Mouse (Mus musculus) olfactory bulb, adult 2 months (tissue): ENCODE data around the gene Zfp119a. TPM values are rescaled to one million over a fixed set of nuclear protein-coding genes. Genes with fewer than 3 reads are reported as not detected.
"Not testable (repeated sequence)": the region's sequence is repeated elsewhere in the genome, so short reads cannot be mapped to it uniquely, and the experiment has no call there.

Source experiments
- H3K27ac ChIP-seq: fragments of 200-500 bp; 2 replicates; pipeline ENCODE4 v1.5.1; 2012; ENCODE audit warnings: low read depth, low read length; ENCODE audit not compliant: insufficient read depth
- H3K4me1 ChIP-seq: fragments of 200-500 bp; 2 replicates; pipeline ENCODE4 v1.6.1; 2012; ENCODE audit warnings: low read length; ENCODE audit not compliant: control insufficient read depth, insufficient read depth
- H3K4me3 ChIP-seq: fragments of 200-500 bp; 2 replicates; pipeline ENCODE4 v1.5.1; 2012; ENCODE audit warnings: mild to moderate bottlenecking, low read depth, low read length, moderate library complexity; ENCODE audit not compliant: insufficient read depth
- CTCF ChIP-seq: fragments of 200-500 bp; IDR thresholded peaks from 2 replicates; pipeline ENCODE4 v1.5.1; 2012; ENCODE audit warnings: low read depth, mild to moderate bottlenecking, low read length, moderate library complexity; ENCODE audit not compliant: insufficient read depth
- POLR2A ChIP-seq: fragments of 200-500 bp; IDR thresholded peaks from 2 replicates; pipeline ENCODE4 v1.6.1; 2012; ENCODE audit warnings: mild to moderate bottlenecking, low read depth, low read length, moderate library complexity; ENCODE audit not compliant: insufficient read depth
- WGBS: fragments of 180-500 bp; shearing (Covaris S2); methylation state at CpG from one replicate; pipeline ENCODE4 v1.1.7; 2018; 5-methylcytosine and 5-hydroxymethylcytosine counted together
- polyA plus RNA-seq: library from polyadenylated mRNA; stranded (reverse); fragments of >200 nt; gene quantifications from 2 replicates; pipeline ENCODE4 v1.2.4, GENCODE M21; 2012; ENCODE audit warnings: low replicate concordance; ENCODE audit not compliant: missing spikeins, insufficient read depth, insufficient read length

Gene Zfp119a
- polyA plus RNA-seq = not detected in 2 replicates

DNA sequence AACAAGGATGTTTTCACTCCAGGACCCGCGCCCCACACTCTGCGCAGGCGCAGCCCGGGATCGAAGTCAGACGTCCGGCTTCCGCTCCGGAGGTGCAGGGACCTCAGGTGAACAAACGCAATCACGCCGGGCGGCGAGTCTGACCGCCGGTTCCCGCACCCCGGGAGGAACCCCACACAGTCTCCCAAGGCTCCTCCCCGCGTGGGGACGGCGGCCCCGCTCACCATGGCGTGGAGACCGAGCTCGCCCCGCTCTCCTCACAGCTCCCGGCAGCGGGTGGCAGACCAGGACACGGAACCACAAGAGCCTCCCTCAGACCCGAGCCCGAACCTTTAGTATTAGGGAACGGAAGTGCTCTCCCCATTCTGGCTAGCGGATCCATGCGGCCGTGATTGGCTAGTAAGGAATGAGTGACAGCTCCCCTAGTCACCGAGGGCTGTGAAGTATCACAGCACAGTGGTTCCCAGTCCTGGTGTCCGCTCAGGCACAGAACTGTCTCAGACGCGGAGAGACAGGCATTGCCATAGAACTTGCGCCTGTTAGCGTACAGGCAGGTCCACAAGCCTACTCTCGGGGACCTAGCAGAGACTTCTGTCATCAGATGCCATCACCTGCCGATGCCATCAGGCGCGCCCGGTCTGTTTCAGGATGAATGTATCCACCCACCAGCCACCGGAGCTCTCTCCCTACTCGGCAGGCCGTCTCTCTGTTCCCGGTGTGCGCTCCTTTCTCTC lies at the start of gene Zfp119a:
Gene Zfp119a, minus strand, starts transcription at position 295 of the 734 bp plus-strand sequence.
- Histone ChIP-seq H3K4me3 (peak within 1 kb of the TSS; percentile 68), H3K27ac (peak within 1 kb of the TSS; percentile 80)
- peak; percentile 66; the same call in 1 of the 2 replicates for TF ChIP-seq POLR2A
- not testable (repeated sequence) for H3K4me1 ChIP-seq
- under 1% methylated on average over 44 of the region's 53 CpGs for WGBS

DNA sequence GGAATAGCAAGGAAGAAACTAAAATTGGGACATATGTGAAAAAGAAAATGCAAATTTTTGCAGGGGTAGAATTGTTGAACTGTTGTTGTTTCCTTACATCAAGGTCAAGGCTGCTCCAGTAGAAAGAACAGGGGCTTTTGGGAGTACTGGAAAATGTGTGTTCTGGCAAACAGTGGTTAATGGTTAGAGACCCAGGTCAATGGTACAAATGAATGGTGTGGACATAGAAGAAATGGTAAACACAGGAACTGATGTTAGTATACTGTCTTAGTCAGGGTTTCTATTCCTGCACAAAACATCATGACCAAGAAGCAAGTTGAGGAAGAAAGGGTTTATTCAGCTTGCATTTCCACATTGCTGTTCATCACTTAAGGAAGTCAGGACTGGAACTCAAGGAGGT lies 27.9 kb upstream of the Zfp119a start:
- TF ChIP-seq CTCF (no peak), POLR2A (no peak)
- H3K4me1 ChIP-seq = no peaks in the 10 kb centered on the region
- no peak overlapping the region for H3K4me3 ChIP-seq
- no peak overlapping the region for H3K27ac ChIP-seq

DNA sequence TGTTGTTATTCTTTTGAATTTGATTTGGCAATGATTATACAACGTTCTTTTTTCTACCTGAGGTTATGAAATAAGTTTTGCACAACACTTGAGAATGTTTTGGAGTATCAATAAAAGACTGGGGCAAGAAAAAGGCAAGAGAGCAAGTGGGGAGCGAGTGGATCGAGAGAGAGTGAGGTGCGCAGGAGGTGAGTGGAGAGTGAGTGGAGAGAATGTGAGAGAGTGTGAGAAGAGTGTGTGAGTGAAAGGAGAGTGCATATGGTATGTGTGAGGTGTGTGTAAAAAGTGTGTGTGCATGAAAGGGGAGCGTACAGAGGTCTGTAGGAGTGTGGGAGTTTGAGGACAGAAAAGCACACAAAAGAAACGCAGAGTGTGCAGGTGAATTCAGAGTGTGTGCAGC lies 25.4 kb upstream of the Zfp119a start:
- Histone ChIP-seq H3K4me1 (no peaks in the 10 kb centered on the region), H3K27ac (no peak overlapping the region), H3K4me3 (no peak overlapping the region)
- WGBS = 77% methylated on average over 6 of the region's 6 CpGs
- no peak for TF ChIP-seq CTCF
- no peak for TF ChIP-seq POLR2A

DNA sequence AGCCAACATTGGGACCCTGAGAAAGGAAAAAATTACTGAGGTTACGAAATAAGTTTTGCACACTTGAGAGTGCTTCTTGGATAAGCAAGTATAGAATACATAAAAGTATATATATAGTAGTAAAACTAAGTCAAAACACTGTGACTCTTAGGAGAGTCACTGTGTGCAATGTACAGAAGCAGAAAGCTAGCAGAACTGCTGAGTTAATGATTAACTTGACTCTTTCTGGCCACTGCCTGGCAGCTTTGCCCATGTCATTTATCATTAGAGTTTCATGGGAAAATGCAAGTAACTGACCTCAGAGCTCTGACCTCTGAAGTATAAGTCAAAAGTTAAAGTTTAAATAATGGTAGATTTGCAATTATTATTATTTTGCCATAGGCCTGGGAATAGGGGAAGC lies 25.0 kb upstream of the Zfp119a start:
- TF ChIP-seq CTCF = no peak
- no peak for TF ChIP-seq POLR2A
- WGBS = 92% methylated on average over 1 of the region's 1 CpGs
- Histone ChIP-seq H3K4me3 (no peak overlapping the region), H3K27ac (no peak overlapping the region), H3K4me1 (no peaks in the 10 kb centered on the region)

DNA sequence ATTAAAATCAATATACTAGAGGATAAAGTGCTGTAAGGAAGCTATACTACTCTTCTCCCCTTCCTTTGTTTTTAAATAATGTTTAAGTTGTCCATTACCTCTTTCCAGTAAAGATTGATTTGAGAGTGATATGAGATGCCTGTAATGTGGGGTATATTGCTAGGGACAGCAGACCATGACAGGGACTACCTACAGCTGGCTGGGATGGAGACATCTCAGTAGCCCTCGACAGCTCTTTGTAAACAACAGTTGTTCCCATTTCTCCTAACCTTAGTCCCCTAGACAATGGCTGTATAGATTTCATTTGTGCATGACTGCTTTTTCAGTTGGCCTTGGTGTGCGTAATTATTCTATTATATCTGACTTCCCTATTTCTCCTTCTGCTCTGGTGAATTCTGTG lies 24.4 kb upstream of the Zfp119a start:
- TF ChIP-seq CTCF (no peak), POLR2A (no peak)
- H3K27ac ChIP-seq = no peak overlapping the region
- WGBS = 61% methylated on average over 2 of the region's 2 CpGs
- H3K4me3 ChIP-seq = no peak overlapping the region
- H3K4me1 ChIP-seq = no peaks in the 10 kb centered on the region

DNA sequence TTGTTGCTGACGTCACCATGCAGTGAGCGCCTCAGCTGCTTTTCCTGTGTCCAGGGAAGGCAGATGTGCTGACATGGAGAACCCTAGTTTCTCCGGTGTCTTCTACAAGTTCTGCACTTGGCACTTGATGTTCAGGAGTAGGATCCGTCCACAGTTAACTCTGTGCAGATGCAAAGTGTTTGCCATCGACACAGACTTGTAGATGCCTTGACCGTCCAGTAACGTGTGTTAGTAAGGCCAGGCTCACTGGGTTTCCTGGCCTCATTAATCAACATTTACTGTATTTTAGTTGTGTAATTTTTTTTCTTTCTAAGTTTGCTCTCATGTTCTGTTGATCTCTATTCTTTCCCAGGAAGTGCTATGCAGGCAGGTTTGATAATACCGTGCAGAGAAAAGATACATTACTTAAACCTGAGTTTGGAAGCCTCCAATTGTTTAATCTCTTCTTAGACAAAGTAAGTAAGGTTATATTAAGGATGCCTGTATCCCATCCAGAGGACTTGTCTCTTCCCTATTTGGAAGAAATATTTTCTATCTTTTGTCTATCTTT lies 13.8 kb upstream of the Zfp119a start:
- H3K27ac ChIP-seq = peak overlapping the region; percentile 31; the same call in 1 of the 2 replicates
- whole genome bisulfite sequencing = 5% methylated on average over 7 of the region's 8 CpGs

DNA sequence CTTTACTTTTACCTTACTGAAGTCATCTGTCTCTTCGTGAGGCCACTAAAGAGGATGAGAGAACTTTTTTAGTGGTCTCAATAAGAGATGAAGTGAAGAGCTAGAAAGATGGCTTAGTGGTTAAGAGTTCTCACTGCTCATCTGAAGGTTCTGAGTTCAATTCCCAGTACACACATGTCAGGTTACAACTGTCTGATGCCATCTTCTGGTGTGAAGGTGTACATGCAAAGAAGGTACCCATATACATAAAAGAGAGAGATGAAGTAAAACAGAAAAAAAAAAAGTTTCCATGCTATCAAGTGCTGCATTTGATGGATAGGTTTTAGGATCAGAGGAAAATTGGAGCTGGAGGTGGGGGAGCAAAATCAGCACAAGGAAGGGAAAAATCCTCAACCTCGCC lies 6.2 kb upstream of the Zfp119a start:
- WGBS = 54% methylated on average over 2 of the region's 2 CpGs
- Histone ChIP-seq H3K4me3 (no peak overlapping the region), H3K4me1 (no peaks in the 10 kb centered on the region), H3K27ac (no peak overlapping the region)
- TF ChIP-seq CTCF = no peak
- no peak for TF ChIP-seq POLR2A

More for the DNA sequence above, 13.8 kb upstream of the Zfp119a start:
- not testable (repeated sequence) for H3K4me1 ChIP-seq
- H3K4me3 ChIP-seq = peak overlapping the region; percentile 66

DNA sequence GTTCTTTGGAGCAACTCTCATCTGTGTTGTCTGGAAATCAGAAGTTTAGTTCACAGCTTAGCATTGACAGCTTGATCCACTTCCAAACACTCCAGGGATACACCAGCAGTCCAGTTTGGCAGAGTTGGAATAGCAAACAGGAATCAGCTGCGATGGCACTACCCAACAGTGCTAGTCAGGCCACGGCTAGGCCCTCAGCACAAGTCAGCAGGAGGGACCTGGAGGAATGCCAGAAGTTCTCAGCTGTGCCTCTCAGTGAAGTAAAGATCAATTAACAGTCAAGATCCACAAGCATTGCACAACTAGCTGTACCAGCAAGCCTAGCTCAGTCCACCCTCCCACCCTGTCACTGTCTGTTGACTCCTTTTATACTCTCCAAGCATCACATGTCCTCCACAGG lies 4.9 kb upstream of the Zfp119a start:
- WGBS = 26% methylated on average over 2 of the region's 2 CpGs
- no peak overlapping the region for H3K27ac ChIP-seq
- no peak for TF ChIP-seq POLR2A
- no peak for TF ChIP-seq CTCF
- no peak overlapping the region for H3K4me3 ChIP-seq
- H3K4me1 ChIP-seq = no peaks in the 10 kb centered on the region

DNA sequence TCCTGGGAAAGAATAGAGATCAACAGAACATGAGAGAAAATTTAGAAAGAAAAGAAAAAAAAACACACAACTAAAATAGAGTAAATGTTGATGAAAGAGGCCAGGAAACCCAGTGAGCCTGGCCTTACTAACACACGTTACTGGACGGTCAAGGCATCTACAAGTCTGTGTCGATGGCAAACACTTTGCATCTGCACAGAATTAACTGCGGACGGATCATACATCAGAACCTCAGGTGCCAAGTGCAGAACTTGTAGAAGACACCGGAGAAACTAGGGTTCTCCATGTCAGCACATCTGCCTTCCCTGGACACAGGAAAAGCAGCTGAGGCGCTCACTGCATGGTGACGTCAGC lies 471 bp downstream of the Zfp119a start:
- Histone ChIP-seq H3K4me3 (peak overlapping the region; percentile 68), H3K27ac (peak overlapping the region; percentile 80; the same call in 1 of the 2 replicates)
- 0% methylated on average over 8 of the region's 8 CpGs for WGBS
- H3K4me1 ChIP-seq = not testable (repeated sequence)

DNA sequence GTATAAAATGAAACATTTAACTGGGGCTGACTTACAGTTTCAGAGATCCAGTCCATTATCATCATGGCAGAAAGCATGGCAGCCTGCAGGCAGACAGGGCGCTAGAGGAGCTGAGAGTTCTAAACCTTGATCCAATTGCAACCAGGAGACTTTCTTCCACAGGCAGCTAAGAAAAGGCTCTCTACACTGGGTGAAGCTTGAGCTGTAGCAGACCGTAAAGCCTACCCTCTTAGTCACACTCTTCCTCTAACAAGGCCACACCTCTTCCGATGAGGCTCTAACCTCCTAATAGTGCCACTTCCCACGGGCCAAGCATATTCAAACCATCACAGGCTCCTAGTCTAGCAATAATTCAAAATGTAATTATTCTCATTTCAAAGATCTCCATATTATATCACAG lies 1.5 kb downstream of the Zfp119a start:
- no peak for TF ChIP-seq CTCF
- no peak for TF ChIP-seq POLR2A
- Histone ChIP-seq H3K4me1 (no peaks in the 10 kb centered on the region), H3K27ac (no peak overlapping the region), H3K4me3 (no peak overlapping the region)
- 91% methylated on average over 4 of the region's 4 CpGs for WGBS
